Mouse (Mus musculus) left cerebral cortex, postnatal 14 days (tissue): ENCODE measurements around the gene Higd1b. TPM values are rescaled to one million over a fixed set of nuclear protein-coding genes. Genes with fewer than 3 reads are reported as not detected.

Experiments
- DNase-seq, 2 experiments: peaks; one replicate each; pipeline ENCODE4 v3.0.0; 2021 to 2022; ENCODE audit warnings: low spot score in 2 of 2, mixed read lengths in 1 of 2
- intact Hi-C: fragments of 180-260 bp; cut with DNase I; formaldehyde crosslinking; loops from one replicate; pipeline ENCODE4 v1.15.1; 2025
- total RNA-seq, 2 experiments: library from RNA; stranded (reverse); gene quantifications; 2 replicates each; pipeline ENCODE4 v1.2.3; 2021

Gene Higd1b
- total RNA-seq, 2 experiments from 2014 or later: 8.2 to 9.3 TPM

DNA sequence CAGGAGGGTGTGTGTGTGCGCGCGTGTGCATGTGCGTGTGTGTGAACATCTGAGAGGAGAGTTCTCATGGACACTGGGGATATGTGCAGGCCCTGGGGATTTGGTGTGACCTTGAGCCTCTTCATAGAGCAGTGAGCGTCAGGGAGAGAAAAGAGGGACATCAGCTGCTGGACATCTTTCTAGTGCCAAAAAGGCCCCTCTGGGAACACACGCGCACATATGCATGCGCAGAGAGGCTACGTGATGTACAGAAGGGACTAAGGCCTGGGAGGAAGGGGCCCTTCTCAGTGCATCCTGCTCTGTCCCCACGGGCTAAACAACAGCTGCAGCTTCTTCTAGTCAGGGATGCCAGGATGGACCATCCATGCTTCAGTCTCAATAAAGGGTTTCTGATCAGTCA lies 1.4 kb upstream of the Higd1b start:
- no peak for DNase-seq
- intact Hi-C loops: no loop called here

DNA sequence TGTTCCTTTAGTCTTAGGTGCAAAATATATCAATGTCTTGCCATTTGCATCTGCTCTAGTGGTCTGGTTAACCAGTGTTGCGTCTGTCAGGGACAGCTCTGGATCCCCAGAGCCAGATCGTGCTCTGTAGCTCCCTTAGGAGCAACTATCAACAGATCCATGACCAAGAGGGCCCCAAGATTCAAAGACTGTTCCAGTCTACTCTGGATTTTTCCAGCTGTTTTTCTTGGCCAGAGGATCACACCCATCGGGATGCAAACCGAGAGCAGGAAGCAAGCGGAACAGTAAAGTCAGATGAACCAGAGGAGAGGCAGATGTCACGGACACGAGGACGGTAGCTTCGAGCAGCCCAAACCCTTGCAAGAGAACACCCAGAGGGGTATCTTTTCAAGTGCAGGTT lies 497 bp downstream of the Higd1b start:
- DNase-seq: no peak
- intact Hi-C loops: no loop called here

DNA sequence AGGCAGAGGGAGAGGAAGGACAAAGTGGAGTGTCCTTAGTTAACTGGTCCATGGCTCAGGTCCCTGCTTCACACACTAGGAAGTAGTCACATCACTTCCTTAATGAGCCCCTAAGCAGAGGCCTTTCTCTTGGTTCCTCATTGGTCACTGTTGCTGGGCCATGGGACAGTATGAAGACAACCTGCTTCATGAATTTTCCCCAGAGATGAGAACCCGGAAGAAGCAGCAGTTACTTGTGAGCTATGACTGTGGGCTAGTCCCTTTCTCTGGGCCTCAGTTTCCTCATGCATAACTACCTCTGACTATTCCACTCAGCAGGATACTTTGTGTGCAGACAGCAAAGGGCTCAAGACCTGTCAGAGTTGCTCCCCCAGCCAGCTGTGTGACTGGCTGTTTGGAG lies 1.7 kb downstream of the Higd1b start:
- intact Hi-C loops: no loop called here
- DNase-seq: no peak

DNA sequence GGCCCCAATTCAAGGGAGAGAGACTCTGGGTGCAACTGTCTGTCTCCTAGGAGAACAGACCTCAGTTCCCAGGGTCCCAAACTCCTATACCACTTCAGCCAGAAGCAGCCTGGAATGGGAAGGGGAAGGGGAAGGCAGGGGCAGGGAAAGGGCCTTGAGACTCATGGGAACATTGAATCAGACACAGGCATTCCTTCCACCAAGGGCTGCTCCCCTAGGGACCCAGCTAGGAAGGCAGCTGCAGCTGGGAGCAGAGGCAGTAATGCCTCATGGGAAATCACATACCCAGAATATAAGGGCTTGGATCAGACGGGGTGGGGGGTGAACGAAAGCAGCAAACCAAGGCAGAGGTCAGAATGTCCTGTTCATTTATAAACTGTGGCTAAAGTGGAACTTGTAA lies 2.5 kb downstream of the Higd1b start:
- intact Hi-C loops: no loop called here
- DNase-seq: no peak

DNA sequence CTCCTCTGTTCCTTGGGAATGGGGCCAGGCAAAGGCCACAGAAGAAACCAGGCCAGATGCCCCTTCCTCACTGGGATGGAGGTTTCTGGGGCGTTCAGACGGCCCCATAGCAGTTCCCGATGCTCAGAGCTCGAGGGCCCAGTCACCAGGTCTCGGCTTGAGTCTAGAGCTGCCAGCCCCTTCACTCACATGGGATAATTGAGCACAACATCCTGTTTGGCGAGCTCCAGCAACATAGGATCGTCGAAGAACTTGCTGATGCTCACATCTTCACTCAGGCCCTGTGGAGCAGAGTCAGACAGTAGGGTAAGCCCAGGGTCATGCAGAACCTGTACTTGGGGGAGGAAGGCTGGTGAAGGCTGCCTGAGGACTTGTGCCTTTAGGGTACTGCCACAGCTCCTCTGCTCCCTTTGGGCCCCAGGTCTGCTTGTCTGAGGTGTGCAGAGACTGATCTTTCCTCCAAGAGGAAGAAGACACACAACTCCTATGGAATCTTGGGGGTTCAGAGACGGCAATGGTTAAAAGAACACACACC lies 3.0 kb downstream of the Higd1b start:
- intact Hi-C loops: no loop called here

DNA sequence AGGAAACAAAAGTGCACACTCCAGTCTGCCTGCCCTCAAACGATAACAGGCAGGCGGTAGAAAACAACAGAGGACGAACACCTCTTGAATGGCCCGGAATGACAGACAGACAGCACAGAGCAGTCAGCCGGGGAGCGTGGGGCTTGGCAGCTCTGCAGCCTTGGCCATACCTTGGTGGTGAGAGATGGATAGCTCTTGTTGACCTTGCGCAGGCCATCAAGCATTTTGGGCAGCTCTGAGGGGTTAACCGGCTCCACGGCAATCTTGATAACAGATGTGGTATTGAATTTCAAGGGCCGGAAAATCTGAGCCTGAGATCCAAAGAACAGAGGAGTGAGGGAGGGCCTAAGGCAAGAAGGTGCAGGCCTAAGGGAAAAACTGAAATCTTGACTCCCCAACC lies 10.3 kb downstream of the Higd1b start:
- intact Hi-C loops: no loop called here
- DNase-seq: no peak

More for the DNA sequence above, 3.0 kb downstream of the Higd1b start:
- no peak for DNase-seq

DNA sequence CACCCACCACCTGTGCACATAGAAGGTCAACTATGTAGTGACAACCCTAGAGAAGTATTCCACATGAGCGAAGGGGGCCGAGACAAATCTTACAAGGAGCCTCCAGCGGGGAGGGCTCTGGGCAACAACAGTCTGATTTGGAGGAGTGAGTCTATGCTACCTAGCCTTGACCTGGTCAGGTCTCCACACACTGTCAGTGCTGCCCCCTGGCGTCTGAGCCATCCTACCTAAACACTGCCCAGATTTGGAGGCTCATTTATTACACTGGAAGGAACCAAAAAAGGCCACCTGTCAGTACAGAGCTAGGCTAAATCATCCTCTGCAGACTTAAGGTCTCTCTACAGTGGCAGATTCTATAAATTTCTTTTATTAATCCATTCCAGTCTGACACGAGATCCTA lies 16.2 kb downstream of the Higd1b start:
- intact Hi-C loops: no loop called here
- peak in 1 of 2 experiments; percentile 35 for DNase-seq

DNA sequence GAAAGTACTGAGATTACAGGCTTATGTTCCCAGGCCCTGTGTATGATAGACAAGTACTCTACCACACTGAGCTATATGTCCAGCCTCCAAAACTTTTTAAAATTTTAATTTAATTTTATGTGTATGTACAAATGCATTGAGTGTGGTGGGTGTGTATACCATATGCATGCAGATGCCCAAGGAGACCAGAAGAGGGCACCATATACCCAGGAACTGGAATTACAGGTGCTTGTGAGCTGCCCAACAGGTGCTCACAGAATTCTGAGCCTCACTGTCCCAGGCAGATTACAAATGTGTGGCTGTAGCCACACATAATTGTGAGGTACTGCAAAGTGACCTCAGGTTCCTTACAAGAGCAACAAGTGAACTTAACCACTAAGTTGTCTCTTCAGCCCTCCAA lies 18.1 kb downstream of the Higd1b start:
- intact Hi-C loops: no loop called here

DNA sequence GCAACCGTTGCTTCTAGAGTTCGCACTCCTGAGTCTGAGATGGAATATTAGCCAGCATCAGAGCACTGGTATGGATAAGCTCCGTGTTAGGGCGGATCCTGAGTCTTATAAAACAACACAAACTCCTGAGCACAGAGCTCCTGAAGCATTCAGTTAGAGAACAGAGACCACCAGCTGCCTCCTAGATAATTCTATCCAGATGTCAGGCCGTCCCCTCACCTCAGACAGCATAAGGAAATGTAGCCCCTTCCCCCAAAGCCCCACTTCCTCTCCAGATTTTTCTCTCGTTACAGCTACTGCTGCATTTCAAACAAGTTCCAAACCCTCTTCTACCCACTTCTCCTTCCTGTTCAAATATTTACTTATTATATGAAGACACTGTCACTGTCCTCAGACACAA lies 20.3 kb downstream of the Higd1b start:
- no peak for DNase-seq
- intact Hi-C loops: no loop called here

More for the DNA sequence above, 18.1 kb downstream of the Higd1b start:
- DNase-seq: no peak

DNA sequence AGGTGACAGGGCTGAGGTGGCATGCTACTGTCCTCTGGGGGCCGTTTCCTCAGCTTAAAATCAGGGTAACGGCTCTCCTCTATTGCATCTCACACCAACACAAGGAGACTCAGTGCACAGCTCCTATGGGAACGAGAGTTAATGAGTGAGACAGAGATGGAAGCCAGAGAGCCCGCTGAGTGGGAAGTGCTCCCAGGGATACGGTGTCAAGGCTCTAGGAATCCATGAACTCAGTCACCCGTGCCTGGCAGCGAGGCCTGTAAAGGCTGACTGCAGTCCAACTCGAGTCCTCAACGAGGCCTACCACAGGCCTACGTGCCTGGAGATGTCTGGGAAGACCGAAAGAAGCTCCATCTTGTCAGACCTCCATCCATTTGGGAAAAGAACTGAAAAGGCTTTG lies 23.3 kb downstream of the Higd1b start:
- intact Hi-C loops: no loop called here
- no peak for DNase-seq

DNA sequence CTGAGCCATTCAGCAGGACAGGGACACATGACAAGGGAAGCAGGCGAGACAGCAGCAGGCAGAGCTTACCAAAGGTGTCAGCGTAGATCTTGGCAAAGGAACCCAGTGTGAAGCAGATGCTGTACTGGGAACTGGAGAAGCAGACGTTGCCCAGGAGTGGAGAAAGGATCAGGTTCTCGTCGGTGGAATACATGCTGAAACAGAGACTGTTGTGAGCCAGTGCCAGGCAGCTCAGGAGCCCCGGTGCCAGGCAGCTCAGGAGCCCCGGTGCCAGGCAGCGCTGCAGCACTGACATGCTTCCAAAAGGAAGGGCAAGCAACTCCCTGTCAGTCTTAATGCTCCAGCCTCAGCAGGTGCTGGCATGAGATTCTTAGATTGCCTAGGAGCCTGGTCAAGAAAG lies 24.3 kb downstream of the Higd1b start:
- intact Hi-C loops: no loop called here
- DNase-seq: peak; percentile 39 to 77

DNA sequence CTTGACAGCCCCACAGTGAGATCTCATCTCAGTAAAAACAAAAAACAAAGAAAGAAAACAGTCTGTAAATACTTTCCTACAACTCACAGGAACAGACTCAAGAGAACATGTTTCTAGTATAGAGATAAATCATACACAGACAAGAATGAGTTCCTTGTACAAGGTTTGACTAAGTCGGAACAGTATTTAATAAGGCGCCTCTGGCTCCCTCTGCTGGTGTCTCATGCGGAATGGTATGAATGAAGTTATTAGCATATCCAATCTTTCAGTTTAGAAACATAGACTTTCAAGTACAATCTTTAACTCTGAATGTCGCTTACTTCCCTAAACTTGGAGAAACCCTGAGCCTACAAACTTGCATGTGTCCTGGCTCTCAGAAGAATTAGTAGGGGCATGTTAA lies 28.6 kb downstream of the Higd1b start:
- peak; percentile 76 to 84 for DNase-seq
- intact Hi-C loops: loop anchor here (2.0 kb wide), 1 partner anchor 89 kb away; no protein-coding TSS in a partner anchor

DNA sequence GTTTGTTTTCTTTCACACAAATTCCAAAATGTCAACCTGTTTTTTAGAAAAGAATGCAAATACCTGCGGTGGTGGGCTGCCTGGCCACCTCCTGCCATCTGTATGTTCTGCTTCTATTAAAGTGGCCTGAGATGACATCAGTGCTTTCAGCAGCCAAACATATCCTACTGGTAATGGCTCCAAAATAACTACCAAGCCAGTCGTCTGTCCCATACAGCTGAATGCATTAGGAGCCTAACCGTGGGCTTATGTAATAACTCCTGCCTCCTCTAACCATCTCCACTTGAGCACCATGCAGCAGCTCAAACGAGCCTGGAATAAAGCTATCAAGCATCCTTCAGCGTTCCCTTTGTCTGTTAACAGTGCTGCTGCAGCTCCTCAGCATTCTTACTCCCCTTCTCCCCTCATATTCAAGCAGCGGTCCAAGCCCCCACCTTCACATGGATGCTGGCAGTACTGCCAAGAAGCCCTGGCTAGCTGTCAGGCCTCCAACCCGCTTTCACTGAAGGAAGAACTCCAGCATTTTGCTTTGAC lies 39.2 kb downstream of the Higd1b start:
- intact Hi-C loops: no loop called here
- DNase-seq: peak; percentile 53 to 88

DNA sequence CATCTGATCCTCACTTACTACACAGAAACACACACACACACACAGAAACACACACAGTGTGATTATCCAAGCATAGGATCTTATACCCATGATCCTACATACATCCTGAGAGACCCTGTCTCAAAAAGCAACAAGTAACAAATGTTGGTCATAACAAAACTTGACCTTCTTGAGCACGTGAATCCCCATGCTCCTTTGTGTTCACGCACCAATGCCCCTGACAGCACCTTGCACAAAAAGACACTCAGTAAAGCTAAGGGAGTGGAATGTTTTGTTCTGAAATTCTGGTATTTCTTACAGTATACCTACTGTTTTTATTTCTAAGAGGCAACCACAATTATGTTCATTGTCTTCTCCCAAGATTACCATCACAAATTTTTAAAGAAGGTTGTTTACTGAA lies 43.9 kb downstream of the Higd1b start:
- DNase-seq: no peak
- intact Hi-C loops: no loop called here

DNA sequence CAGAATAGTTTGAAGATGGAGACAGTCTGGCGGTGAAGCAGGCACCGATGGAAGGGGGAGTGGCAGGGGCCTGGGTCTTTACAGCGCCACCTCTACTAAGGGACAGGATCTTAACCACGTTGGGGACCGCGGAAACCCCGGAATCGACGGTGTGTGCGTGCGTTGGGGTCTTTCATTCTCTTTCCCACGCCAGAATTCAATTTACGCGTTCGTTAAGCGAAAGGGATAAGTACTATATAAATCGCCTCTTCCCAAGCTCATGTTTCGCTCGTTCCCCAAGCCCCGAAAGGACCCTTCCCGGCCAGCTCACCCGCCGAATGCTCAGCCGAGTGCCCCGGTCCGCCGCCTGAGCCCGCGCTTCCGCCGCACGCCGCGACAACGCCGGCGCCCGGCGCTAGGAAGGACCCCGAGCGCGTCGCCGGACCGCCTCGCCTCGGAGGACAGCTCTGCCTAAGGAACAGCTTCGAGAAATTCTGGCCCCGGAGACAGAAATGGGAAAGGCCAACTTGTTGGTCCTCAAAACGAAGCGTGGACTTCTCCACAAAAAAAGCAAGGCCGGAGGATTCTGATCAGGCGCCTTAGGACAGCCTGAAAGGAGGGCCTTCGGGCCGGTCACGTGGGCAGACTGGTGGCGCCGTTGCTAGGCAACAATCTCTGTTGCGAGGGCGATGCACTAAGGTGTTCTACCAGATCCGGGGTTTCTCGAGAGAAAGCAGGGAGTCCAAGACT lies 45.1 kb downstream of the Higd1b start, which contains the start of the genes Eftud2 and Ccdc103:
Gene Eftud2 (minus strand): TSS at position 401 of the 729 bp plus-strand sequence.
Gene Ccdc103 (plus strand): TSS at position 620 of the 729 bp plus-strand sequence.
- intact Hi-C loops: no loop called here
- DNase-seq: peak; percentile 93 to 95

DNA sequence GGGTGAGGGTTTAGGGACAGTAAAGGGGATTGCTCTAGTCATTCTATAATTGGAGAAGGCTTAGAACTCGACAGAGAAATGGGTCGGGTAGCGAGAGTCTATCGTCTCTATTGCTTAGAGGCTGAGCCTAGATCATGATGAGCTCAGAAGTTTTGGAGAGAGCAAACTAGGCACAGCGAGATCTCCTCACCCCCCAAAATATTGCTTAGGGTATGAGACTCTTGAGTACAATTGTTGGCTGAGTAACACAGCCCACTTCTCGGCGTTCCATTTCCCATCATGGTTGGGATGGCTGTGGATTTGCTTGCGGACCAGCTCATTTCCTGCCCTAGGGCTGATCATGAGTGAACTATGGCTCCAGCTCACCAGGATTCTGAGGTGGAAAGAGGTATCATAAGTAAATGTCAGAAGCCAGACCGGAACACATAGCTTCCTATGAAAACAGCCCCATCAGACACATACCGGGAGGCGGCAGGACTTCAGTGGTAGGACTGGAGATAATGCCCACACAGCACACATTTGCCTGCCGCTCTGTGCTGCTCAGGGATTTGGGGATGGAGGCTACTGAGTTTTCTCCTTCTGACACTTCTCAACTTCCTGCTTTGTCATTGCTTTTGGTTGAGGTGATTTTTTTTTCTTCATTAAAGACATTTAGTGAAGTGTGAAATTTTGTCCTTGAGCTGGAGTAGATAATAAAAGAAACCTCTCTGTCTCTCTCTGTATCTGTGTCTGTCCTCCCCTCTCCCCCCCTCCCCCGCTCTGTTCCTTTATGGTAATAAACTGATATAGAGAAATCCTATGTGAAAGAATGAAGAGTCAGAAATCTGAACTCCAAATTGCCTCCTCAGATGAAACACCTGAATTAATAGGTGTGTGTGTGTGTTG lies 45.9 kb downstream of the Higd1b start:
- DNase-seq: no peak
- intact Hi-C loops: no loop called here

DNA sequence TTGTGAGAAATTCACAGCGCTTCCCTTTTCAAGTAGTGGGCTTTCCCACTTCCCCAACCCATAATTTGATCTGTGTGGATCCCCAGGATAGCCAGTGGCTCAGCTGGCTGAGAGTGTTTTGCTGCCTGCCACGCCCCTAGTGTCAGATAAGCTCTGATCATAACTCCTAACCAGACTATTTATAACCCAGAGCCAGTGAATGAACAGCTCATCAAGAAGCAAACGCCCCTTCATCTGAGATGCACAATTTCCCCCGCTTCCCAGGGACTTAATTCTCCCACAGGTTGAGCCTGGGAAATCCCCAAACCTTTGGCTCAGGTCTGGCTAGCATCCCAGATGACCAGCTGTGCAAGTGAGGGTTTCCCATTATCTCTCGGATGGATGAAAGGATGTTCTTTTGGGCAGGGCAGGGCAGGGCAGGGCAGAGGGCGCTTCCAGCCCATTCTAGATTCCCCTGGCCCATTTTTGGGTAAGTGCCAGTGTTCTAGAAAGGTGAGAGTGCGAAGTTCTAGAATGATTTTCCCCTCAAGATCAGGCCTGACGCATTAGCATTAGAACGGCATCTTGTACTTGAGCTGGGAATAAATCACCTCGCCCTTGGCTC lies 49.1 kb downstream of the Higd1b start, which contains the start of gene Fam187a:
Gene Fam187a (plus strand): TSS at position 554 of the 604 bp plus-strand sequence.
- intact Hi-C loops: no loop called here
- DNase-seq: no peak

DNA sequence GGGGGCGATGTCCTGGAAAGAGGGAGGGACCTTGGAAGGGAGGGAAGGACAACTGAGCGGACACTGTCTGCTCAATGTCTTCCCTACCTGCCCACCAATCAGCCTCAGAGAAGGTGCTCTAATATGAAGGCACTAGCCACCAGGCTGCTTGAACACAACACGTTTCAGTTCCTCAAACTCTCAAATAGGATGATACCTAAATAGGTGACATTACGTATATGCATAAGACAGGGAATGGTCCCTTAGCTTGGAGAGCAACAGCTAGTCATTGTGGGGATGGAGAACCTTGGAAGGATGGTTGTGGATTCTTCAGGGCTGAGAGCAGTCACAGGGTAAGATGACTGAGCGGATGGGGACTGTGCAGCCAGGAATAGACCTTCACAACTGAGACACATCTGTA lies 51.8 kb downstream of the Higd1b start:
- no peak for DNase-seq
- intact Hi-C loops: no loop called here
